Mouse (Mus musculus) spleen, adult 2 months (tissue): ENCODE results near the gene Cfap299.

Experiments
- CTCF ChIP-seq: fragments of 200-500 bp; IDR thresholded peaks from 2 replicates; pipeline ENCODE4 v1.5.1; 2011; ENCODE audit warnings: mild to moderate bottlenecking, inconsistent platforms; ENCODE audit not compliant: insufficient read depth, insufficient read length, insufficient replicate concordance; ENCODE audit errors: extremely low read depth
- POLR2A ChIP-seq: fragments of 200-500 bp; IDR thresholded peaks from 2 replicates; pipeline ENCODE4 v1.6.1; 2011; ENCODE audit warnings: low read depth, low read length, inconsistent platforms

DNA sequence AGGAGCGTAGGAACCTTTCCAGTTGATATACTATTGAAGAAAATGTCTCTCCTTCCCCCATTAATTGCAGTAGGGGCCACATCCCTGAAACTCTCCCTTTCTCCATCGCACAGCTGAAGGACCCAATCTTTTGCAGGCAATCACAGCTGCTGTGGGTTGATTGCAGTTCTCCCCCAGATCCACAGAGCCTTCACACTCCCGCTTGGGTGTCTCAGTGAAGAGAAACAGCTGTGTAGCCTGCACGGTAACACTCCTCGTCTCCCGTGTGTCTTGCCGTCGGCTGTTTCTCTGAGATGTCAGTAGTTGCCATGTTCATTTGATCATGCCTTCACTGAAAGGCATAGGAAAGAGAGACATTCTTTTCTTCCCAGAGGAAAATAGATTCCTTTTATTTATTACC, 148.2 kb downstream of the Cfap299 start:
- TF ChIP-seq POLR2A, result no peak
- TF ChIP-seq CTCF, result no peak
